Mouse (Mus musculus) urinary bladder, postnatal 25 days (tissue): Measurements from ENCODE around the gene Bbs7.

ENCODE experiments used
- DNase-seq: peaks from one replicate; pipeline ENCODE4 v3.0.0; 2022; ENCODE audit warnings: low spot score

Gene Bbs7

DNA sequence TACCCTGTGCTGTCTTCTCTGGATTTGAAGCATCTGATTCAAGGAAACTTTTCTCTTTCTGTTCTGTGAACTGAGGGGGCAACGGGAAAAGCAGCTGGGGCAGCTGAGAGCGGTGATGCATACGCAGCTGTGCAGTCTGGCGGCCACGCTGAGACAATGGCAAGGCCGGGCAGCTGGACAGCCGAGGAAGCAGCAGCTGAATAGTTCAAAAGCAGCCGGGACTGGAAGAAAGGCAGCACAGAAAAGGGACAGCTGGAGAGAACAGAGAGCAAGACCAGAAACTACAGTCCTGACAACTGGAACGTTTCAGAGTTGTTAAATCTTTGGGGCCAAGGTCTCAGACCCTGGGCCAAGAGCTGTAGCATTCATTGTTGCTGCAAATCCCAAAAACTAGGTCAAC is 61.9 kb downstream of the Bbs7 start:
- DNase-seq: no peak

DNA sequence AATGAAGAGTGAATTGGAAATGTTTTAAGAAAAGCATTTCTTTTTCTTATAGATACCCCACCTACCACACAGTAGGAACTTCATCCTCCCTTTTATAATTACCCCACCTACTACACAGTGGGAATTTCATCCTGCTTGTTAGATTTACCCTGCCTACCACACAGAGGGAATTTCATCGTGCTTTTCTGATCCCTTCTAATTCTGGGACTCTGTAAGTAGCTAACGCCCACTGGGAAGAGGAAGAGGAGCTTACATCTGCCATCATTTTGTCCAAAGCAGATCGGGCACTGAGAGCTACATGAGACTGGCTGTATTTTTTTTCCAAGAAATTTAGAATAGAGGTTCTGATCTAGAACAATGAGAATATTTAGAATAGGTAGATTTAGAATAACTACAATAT is 68.3 kb downstream of the Bbs7 start:
- no peak for DNase-seq

DNA sequence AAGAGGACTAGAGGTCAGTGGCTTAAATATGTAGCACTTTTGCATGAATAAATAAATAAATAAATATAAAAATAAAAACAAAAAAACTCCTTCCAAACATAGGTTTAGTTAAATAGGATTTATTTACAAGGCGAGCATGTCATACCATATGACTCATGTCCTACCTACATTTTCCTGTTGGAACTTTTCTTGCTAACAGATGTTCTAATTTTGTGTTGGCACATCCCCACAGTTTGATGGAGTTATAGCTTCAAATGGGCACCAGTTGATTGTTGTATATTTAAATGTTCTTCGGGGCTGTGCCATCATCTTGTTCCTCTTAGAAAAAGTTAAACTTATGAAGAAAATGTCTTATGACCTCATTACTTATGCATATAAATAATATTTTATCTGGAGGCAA is 71.9 kb downstream of the Bbs7 start:
- no peak for DNase-seq

DNA sequence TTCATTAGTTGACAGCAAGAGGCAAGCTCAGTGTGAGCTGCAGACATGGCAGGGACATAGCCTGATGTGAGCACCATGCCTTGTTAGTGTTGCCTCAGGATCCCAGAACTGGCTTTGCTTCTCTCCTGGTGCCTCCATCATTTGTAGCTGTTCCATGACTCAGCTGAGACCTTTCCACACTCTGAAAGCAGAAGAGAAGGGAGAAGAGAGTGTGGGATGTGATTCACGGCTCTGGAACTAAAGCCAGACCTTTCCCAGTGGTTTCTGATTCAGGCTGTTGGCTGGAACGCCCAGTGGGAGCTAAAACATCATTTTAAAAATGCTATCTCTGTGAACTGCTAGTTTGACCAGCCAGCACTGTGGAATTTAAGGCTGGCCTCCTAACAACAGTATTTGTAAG is 72.5 kb downstream of the Bbs7 start:
- no peak for DNase-seq

DNA sequence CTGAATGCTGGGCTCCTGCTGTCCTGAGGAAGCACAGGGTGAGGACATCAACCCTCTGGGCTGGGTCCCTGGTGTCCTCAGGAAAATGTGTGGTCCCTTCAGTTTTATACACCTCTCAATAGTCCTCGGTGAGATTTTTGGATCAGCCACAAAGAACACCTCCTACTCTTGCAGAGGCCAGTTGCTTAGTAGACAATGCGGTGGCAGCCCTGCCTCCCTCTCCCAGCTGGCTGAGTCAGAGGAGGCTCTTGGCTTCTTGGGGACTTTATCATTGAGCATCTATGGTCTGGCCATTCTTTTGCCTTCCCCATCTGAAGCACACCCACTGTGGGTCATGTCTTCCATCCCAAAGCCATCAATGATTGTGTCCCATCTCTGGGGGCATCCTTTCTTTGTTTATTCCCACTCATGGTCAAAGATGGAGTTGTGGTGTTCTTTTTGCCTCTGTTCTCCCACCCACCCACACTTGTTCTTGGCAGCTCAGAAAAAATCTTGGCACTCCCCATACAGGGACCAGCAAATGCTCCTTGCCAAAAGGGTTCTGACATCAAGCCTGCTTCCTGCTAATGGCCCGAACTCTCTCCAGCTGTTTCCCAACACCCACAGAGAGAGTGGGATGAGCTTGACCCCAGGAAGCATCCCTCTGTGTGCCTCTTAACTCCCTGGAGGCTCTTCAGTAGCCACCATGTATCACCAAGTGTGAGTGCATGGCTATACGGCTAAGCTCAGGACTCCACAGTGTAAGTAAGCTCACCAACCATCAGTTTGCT is 75.4 kb downstream of the Bbs7 start:
- no peak for DNase-seq

DNA sequence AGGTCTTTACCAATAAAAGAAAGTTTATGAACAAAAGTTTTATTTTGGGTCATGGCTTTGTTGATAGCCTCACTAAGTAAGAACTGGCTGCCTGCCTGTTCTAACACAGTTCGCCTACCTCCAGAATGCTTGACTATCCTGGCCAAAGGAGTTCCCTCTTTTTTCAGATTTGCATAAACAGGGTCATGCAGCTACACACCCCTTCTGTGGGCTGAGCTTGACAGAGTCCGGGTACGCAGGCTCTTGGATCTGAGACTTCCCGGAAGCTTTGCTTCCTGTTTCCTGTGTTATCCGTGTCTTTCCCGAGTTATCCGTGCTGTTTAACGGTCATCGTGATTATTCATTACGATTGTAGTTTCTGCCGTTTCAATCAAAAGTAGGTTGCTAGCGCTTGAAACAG is 77.2 kb downstream of the Bbs7 start:
- no peak for DNase-seq

DNA sequence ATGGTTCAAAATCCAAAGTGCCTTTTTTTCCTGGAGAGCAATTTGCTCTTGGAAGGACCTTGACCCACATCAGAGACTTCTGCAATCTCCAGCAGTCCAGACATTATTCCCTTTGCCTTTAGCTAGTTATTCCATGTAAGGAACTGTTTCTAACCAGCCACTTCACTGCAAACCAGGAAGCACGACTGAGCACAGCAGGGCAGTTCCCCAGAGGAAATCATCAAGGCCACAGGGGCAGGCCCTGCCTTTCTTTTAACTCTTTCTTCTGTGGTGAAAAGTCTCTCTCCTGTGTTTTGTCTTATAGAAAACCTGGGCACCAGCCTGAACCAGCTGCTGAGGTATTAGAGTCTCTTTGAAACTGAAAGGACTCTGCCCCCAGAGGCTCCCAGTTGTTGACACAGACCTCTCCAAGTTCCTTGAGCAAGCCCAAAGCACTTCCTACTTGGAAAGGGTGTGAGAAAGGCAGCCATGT is 80.0 kb downstream of the Bbs7 start:
- DNase-seq: no peak

DNA sequence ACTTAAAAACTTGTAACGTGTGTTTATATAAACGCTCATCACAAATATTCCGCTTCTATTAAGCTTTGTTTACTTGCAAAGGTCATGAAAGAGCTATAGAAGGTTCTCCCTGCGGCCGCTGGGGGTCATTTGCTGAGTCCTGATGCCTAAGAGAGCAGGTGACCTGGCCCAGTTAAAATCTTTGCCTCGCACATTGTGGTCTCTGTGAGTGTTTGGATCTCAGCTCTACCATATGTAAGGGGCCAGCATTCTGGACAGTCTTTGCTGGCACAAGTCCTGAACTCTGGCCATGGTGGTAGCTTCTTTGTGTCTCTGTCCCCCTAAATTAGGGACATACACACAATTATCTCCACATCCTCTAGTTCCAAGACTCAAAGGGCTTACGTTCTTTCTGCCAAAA is 80.5 kb downstream of the Bbs7 start:
- DNase-seq: no peak

DNA sequence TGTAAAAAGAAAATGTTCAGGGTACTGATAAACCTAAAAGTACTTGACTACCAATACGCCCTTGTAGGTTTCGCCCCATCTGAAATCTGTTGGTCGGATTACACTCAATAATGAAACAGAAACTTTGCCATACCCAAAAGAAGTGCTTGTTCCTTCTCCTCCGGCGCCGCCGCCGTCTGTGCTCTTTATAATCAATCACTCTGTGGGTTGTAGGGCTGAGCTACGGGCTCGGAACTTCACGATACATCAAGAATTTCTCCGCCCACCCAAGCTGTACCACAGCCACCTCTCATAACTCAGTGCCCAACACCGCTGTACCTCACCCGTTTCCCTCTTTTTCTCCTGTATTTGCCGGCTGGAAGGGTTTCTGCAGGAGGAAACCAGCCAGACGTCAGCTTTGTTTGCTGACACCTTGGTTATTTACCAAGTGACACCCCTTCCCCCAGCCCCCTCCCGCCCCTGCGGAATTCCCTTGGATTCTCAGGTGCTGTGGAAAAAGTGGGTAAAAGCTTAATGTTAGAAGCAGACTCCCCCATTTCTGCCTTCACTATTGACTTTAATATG is 81.2 kb downstream of the Bbs7 start:
- DNase-seq: no peak

DNA sequence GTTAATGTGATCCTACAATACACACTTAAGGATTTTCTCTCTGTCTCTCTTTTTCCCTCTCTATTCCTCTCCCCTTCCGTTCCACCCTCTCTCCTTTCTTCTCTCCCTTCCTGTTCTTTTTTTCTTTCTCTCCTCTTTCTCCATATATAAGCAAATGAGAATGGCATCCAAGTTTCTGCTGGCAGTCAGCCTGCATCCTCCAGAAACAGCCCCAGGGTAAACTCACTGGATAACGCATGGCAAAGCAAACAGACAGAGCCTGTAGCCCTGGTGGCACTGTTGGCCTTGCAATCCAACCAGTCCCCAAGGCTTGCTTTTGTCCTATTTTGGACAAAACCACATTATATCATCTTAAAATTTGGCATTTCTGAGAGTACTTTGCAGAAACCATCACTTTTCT is 82.0 kb downstream of the Bbs7 start:
- DNase-seq: no peak

DNA sequence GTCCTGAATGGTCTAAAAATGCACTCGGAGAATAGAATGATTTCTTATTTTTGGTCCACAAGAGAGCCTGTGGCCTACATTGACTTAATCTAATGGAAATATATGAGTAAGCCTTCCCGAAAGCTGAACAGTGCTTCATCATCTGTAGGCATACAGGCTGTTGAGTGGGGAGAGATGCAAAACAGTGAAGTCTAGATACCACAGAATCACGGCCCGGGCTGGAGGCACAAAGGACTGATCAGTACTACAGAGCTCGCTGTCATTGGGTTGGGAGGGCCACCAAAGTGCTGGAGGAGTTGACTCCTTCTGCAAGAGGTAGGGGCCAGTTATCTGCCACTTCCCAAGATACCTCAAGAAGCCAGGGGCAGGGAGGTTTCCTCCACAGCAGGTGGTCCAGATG is 82.5 kb downstream of the Bbs7 start:
- no peak for DNase-seq

DNA sequence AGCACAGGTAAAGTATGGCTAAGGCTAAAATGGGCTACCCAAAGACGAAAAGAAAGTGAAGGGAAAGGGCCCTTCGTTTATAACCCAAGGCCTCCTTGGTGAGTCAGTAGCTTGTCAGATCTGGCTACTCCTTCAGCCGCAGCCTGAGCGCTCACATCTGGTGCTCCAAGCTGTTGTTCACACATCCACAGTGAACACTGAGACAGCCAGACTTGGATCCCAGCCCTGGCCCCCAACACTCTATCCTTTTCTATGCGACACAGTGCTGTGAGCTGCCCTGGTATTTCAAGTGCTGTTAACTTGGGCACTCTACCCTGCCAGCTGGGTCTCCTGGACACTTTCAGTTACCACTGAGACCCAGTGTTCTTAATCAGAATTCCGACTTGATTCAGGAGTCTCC is 82.9 kb downstream of the Bbs7 start:
- DNase-seq: no peak

DNA sequence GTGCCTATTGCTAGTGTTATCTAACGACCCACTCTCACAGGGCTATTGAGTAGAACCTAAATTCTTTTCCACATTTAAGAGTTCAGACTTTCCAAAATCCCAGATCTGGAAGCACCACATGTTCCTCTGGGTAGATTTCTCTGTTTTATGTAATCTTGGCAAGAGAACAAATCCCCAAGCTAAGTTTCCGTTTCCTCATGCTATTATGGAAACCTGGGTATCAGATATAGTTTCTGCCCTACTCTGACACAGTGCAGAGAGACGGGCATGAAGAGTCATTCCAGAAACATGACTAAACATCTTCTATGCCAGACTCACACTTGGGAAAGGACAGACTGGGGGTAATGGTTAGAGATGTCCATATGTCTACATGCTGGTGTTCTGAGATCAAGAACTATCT is 88.8 kb downstream of the Bbs7 start:
- DNase-seq: no peak
